Mouse (Mus musculus): Measurements from ENCODE around the gene Pabpn1. TPM values are rescaled to one million over a fixed set of nuclear protein-coding genes. Genes with fewer than 3 reads are reported as not detected.

Gene Pabpn1
- polyA plus RNA-seq, 1 experiment, result 168 TPM

DNA sequence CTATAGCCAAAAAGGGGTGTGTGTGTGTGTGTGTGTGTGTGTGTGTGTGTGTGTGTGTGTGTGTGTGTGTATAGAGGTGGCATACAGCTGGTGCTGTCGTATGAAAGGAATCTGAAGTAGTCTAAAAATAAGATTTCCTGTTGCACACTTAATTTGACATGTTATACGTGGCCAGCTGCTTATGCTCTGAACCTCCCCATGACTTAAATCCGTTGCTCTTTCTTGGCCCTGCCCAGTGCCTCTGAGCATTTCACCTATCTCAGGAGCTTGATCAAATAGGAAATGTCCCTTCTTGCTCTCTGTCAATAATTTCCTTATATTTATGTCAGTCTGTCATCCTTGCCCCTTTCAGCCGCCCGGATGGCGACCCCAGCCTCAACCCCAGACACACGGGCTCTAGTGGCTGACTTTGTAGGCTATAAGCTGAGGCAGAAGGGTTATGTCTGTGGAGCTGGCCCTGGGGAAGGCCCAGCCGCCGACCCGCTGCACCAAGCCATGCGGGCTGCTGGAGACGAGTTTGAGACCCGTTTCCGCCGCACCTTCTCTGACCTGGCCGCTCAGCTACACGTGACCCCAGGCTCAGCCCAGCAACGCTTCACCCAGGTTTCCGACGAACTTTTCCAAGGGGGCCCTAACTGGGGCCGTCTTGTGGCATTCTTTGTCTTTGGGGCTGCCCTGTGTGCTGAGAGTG, 8.1 kb upstream of the Pabpn1 start:
- Histone ChIP-seq H3K4me1 (ENCODE audit: control insufficient read depth, insufficient read depth, low read length) (peaks cover 14% of the 10 kb centered on the region), H3K27ac (ENCODE audit: insufficient read depth, low read length) (peak overlapping the region; percentile 94), H3K4me3 (ENCODE audit: insufficient read depth, low read length) (peak overlapping the region; percentile 97)
- TF ChIP-seq POLR2A (IDR thresholded peaks at IDR 0.05; ENCODE audit: low read depth, low read length) (no peak), CTCF (IDR thresholded peaks at IDR 0.05; ENCODE audit: borderline replicate concordance, insufficient read depth, low read length) (no peak)

GRCm38 (mm10) chr14:54885309-54885708, 7.0 kb upstream of the Pabpn1 start:
- peak overlapping the region; percentile 97; the same call in 1 of the 2 replicates for H3K4me3 ChIP-seq (ENCODE audit: insufficient read depth, low read length)
- no peak for TF ChIP-seq POLR2A (IDR thresholded peaks at IDR 0.05; ENCODE audit: low read depth, low read length)
- no peak for TF ChIP-seq CTCF (IDR thresholded peaks at IDR 0.05; ENCODE audit: borderline replicate concordance, insufficient read depth, low read length)
- peaks cover 14% of the 10 kb centered on the region for H3K4me1 ChIP-seq (ENCODE audit: control insufficient read depth, insufficient read depth, low read length)

DNA sequence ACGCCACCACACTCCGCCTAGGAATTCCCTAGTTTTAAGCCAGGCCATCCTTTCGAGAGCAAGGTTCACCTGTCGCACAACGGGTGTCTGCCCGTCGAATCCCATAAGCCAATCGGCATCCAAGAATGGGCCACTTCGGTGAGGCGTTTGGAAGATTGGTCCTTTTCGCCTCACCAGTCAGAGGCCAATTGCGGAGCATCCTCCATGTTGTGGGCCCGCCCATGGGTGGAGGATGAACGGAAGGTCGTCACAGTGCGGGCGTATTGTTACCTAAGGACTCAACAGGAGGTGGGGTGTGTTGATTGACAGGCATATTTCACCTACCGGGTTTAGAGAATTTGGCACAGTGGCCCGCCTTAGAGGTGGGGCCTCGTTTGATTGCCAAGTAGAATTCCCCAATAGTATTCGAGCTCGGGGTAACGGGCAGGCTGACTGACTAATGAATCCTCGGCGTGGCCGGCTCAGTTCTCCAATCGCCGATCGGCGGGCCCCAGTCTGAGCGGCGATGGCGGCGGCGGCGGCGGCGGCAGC, 1.4 kb downstream of the Pabpn1 start:
- peak overlapping the region; percentile 34; the same call in 1 of the 2 replicates for H3K4me3 ChIP-seq (ENCODE audit: insufficient read depth, low read length)
- no peak for TF ChIP-seq CTCF (IDR thresholded peaks at IDR 0.05; ENCODE audit: borderline replicate concordance, insufficient read depth, low read length)
- TF ChIP-seq POLR2A (IDR thresholded peaks at IDR 0.05; ENCODE audit: low read depth, low read length), result peak; percentile 77
- H3K4me1 ChIP-seq (ENCODE audit: control insufficient read depth, insufficient read depth, low read length), result peaks cover 3% of the 10 kb centered on the region
- H3K27ac ChIP-seq (ENCODE audit: insufficient read depth, low read length), result peak overlapping the region; percentile 29; the same call in 1 of the 2 replicates

More at GRCm38 (mm10) chr14:54885309-54885708, 7.0 kb upstream of the Pabpn1 start:
- no peak overlapping the region for H3K27ac ChIP-seq (ENCODE audit: insufficient read depth, low read length)

GRCm38 (mm10) chr14:54894296-54895151, 2.2 kb downstream of the Pabpn1 start:
- Histone ChIP-seq H3K4me3 (ENCODE audit: insufficient read depth, low read length) (peak overlapping the region; percentile 85), H3K4me1 (ENCODE audit: control insufficient read depth, insufficient read depth, low read length) (peaks cover 3% of the 10 kb centered on the region), H3K27ac (ENCODE audit: insufficient read depth, low read length) (peak overlapping the region; percentile 74)
- TF ChIP-seq CTCF (IDR thresholded peaks at IDR 0.05; ENCODE audit: borderline replicate concordance, insufficient read depth, low read length) (no peak), POLR2A (IDR thresholded peaks at IDR 0.05; ENCODE audit: low read depth, low read length) (peak; percentile 18; the same call in 1 of the 2 replicates)

DNA sequence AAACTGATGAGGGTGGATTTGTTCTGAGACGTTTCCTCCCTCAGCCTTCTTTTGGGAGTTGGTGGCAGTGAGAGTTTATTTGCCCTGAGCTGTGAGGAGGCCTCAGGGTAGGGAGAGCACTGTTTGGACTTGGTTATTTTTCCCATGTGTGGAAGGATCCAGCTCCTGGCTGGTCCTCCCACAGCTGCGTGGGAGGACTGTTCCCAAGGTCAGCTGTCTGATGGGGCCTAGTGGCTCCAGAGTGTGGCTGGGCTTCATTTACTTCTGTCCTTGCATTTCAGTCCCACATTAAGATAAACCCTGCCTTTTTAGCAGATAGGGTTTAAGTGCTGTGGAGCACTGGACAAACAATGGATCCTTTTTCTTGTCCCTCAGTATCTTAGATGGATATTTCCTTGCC, 5.1 kb downstream of the Pabpn1 start:
- TF ChIP-seq CTCF (IDR thresholded peaks at IDR 0.05; ENCODE audit: borderline replicate concordance, insufficient read depth, low read length) (no peak), POLR2A (IDR thresholded peaks at IDR 0.05; ENCODE audit: low read depth, low read length) (no peak)
- H3K4me3 ChIP-seq (ENCODE audit: insufficient read depth, low read length), result no peak overlapping the region
- peaks cover 3% of the 10 kb centered on the region for H3K4me1 ChIP-seq (ENCODE audit: control insufficient read depth, insufficient read depth, low read length)
- H3K27ac ChIP-seq (ENCODE audit: insufficient read depth, low read length), result no peak overlapping the region

DNA sequence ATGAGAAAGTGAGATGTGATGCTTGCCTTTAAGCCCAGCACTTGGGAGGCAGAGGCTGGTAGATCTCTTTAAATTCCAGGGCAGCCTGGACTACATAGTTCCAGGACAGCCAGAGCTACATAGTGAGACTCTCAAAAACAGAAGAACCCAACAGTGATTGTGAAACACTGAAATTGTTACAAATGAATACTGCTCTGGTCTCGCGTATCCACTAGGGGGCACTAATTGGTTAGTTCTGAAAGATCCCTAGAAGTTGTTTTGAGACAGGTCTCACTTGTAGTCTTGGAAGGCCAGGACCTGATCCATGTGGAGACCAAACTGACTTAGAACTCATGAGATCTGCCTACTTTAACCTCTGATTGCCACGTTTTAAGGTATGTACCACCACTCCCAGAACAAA, 8.1 kb downstream of the Pabpn1 start:
- no peak overlapping the region for H3K4me3 ChIP-seq (ENCODE audit: insufficient read depth, low read length)
- TF ChIP-seq POLR2A (IDR thresholded peaks at IDR 0.05; ENCODE audit: low read depth, low read length) (0 out of 2 replicates have a peak, but pooled peaks have one; percentile 10), CTCF (IDR thresholded peaks at IDR 0.05; ENCODE audit: borderline replicate concordance, insufficient read depth, low read length) (no peak)
- H3K4me1 ChIP-seq (ENCODE audit: control insufficient read depth, insufficient read depth, low read length), result peaks cover 3% of the 10 kb centered on the region; the same call in 1 of the 2 replicates
- H3K27ac ChIP-seq (ENCODE audit: insufficient read depth, low read length), result no peak overlapping the region

DNA sequence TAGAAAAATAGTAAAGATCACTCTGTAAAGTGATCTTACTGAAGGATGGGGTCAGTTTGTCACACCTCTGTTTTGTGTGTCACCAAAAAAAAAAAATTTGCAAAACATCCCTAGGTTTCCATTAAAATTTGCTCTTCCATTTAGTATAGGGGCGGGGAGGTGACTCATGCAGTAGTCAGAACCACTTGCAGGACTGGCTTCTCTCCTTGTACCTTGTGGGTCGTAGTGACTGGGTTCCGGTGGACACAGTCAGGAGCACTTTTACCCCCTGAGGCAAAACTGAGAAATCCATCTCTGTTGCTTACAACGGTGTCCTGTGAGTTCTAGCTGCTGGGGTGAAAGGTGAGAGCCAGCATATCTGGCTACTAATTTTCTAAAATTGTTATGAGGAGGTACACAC, 11.3 kb downstream of the Pabpn1 start:
- H3K4me3 ChIP-seq (ENCODE audit: insufficient read depth, low read length), result no peak overlapping the region
- TF ChIP-seq CTCF (IDR thresholded peaks at IDR 0.05; ENCODE audit: borderline replicate concordance, insufficient read depth, low read length), result no peak
- no peak for TF ChIP-seq POLR2A (IDR thresholded peaks at IDR 0.05; ENCODE audit: low read depth, low read length)
- no peaks in the 10 kb centered on the region for H3K4me1 ChIP-seq (ENCODE audit: control insufficient read depth, insufficient read depth, low read length)
- no peak overlapping the region for H3K27ac ChIP-seq (ENCODE audit: insufficient read depth, low read length)

- Histone ChIP-seq H3K27ac (ENCODE audit: insufficient read depth, low read length) (no peak overlapping the region), H3K4me1 (ENCODE audit: control insufficient read depth, insufficient read depth, low read length) (no peaks in the 10 kb centered on the region), H3K4me3 (ENCODE audit: insufficient read depth, low read length) (no peak overlapping the region)
- no peak for TF ChIP-seq CTCF (IDR thresholded peaks at IDR 0.05; ENCODE audit: borderline replicate concordance, insufficient read depth, low read length)
- no peak for TF ChIP-seq POLR2A (IDR thresholded peaks at IDR 0.05; ENCODE audit: low read depth, low read length)
Observed at GRCm38 (mm10) chr14:54908682-54909081, 16.4 kb downstream of the Pabpn1 start.

- H3K4me3 ChIP-seq (ENCODE audit: insufficient read depth, low read length), result peak overlapping the region; percentile 67
- TF ChIP-seq POLR2A (IDR thresholded peaks at IDR 0.05; ENCODE audit: low read depth, low read length) (no peak), CTCF (IDR thresholded peaks at IDR 0.05; ENCODE audit: borderline replicate concordance, insufficient read depth, low read length) (no peak)
- H3K27ac ChIP-seq (ENCODE audit: insufficient read depth, low read length), result no peak overlapping the region
- H3K4me1 ChIP-seq (ENCODE audit: control insufficient read depth, insufficient read depth, low read length), result no peaks in the 10 kb centered on the region
Observed at GRCm38 (mm10) chr14:54912109-54912850, 20.0 kb downstream of the Pabpn1 start.
